Mouse (Mus musculus) right cerebral cortex, postnatal 36 days (tissue): ENCODE data around the gene Cdh12.
"Not testable (repeated sequence)": the region's sequence is repeated elsewhere in the genome, so short reads cannot be mapped to it uniquely, and the experiment has no call there.

Source experiments
- DNase-seq, 2 experiments: peaks; one replicate each; pipeline ENCODE4 v3.0.0; 2022; ENCODE audit warnings: low spot score in 2 of 2, mixed read lengths in 1 of 2

Gene Cdh12

DNA sequence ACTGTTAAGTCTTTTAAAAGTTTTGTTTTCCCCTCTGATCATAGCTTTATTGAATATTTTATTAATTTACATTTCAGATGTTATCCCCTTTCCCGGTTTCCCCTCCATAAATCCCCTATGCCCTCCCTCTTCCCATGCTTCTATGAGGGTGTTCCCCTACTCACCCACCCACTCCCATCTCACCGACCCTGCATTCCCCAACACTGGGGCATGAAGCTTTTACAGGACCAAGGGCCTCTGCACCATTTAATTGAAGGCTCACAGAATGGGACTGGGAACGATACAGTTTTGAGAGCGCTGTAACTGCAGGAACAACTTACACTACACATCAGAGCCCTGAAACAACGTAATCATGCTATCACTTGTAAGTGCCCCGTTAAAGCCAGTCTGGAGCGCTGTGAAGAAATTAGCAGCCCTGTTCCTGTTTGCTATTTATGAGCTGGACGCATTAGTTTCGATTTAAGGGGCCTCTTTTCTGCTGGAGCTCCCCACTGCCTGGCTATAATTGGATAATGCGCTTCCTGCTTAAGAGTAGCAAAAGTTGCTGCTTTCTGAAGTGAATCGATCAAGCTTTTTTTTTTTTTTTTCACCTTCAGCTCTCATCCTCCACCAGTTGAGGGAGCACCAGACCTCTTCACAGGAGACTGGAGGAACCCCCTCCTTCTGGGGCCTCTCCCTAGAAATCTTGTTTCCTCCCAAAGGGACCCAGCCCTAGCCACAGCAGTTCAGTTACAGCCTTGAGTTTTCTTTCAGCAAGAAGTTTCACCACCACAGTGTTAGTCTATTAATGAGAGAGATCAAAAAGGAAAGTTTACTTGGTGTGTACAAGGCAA, 660.2 kb downstream of the Cdh12 start:
- no peak for DNase-seq

DNA sequence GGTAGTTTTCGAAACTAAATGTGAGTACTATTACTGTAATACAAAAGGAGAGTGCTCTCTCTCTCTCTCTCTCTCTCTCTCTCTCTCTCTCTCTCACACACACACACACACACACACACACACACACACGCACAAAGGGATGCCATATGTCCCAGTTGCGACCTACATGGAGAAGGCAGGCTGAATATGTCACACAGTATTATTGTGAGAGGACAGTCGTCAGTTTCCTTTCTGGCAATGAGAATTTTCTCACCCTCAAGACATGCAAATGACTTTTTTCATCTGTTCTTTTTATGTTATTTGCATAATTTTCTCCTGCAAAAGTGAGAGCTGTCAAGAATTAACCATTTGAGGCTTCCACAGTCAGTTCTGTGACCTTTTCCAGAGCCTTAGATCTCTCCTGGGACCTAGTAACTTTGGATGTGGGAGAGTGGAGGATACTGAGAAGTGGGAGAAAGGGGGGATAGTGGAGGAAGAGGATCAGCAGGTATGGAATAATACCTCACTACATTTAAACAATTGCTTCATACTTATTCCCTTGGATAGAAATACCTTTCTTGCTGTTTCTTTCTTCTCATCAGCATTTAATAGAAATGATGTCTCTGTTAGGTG, 660.9 kb downstream of the Cdh12 start:
- peak in 1 of 2 experiments; percentile 10 for DNase-seq

DNA sequence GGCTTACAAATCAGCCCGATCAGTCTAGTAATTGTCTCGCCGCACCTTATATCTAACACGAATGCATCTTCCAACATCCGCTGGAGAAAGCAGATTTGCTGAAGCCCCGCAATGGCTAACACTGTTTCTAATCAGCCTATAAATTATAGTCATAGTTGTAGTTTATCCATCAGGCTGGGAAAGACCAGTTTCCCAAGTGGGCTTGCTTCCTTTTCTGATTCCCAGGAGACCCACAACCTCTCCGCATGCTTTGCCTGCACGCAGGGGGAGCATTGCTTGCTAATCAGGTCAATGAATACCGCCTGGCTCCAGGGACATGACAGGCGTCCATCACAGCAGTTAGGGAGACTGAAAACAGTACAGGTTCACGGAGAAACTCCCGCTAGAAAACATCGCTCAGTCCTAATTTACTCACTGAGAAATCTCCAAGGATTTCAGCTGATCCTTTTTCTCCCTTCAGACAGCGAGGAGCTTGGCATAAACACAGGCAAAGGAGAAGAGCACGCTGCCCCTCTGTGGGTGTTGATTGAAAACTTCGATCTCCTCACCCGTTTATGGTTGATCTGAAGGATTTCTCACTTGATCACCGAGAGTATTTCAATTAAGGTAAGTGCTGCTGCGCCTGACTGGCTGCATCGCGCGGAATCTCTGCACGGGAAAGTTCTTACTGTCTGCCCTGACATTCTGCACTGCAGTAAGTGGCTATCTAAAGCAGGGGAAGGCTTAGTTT, 662.0 kb downstream of the Cdh12 start:
- peak in 1 of 2 experiments; percentile 3 for DNase-seq

DNA sequence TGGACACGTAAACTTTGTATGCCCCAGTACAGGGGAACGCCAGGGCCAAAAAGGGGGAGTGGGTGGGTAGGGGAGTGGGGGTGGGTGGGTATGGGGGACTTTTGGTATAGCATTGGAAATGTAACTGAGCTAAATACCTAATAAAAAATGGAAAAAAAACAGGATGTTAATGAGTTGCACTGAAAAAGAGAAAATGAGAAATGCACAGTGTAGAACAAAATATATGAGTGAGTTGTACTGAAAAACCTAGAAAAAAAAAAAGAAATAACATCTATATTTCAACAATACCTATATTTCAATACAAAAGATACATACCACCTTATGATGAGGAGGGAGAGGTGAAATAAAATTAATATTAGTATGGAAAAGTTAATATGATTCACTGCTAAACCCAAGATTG, 665.7 kb downstream of the Cdh12 start:
- not testable (repeated sequence) for DNase-seq

DNA sequence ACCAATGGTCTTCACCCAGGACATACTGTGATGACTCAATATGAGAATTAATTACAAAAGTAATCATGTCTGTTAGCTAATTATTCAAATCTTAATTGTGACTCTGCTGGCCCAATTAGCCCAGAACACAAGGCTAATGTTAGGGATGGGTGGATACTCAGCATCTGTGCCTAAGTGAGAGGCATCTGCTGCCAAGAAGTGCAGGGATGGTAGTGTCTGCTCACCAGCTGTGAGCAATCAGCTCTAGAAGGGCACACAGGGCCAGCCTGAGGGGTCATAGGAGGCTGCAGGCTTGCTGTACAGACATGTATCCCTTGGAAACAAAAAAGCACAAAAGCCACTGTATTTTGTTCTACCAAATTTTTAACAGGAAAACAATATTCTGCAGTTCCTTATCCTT, 681.6 kb downstream of the Cdh12 start:
- no peak for DNase-seq

DNA sequence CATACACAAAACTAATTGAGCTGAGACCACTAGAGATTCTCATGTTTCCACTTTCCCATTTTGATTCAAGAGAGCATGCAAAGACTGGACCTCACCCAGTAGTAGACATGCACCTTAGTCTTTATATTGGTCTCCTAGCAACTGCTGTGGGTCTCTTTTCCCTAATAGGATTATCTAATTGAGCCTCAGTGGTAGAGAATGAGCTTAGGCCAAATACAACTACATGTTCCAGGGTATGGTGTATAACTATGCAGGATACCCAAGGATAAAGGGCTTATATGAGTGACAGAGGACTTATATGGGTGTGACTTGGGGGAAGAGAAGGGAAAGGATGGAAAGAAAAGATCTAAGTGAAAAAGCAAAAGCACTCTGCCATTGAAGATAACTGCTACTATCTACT, 683.9 kb downstream of the Cdh12 start:
- DNase-seq = no peak

DNA sequence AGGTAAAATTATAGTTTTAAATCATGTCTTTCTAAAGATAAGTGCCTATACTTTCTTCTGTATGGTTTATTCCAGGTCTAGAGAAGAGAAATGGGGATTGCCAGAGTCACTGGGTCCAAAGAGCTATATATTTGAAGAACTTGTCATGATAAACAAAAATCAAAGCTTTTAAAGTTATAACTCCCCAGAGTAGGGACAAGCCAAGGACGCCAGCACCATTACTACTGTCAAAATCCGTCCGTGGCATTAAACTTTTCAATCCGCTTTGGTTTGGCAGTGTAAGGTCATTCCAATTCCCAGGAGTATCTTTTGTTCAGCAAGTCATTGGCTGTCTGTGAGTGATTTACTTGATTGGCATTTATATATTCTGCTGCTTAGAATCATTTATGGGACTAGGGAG, 697.8 kb downstream of the Cdh12 start:
- DNase-seq = no peak

DNA sequence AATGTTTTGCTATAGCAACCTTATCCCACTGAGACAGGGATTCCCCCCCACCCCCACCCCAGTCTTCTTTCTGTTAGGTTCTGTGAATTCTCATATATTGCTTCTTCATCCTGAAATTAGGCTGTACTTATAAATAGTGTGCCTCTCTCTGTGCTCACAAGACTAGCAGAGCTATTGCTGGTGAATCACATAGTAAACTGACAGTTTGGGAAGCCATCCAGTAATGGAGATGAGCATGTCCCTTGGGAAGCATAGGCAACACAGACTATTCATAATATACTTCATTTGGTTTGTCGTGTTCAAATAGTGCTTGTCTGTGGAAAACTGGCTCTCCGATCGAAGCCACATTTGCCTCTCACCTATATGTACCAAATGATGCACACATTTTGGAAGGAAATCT, 704.5 kb downstream of the Cdh12 start:
- no peak for DNase-seq

DNA sequence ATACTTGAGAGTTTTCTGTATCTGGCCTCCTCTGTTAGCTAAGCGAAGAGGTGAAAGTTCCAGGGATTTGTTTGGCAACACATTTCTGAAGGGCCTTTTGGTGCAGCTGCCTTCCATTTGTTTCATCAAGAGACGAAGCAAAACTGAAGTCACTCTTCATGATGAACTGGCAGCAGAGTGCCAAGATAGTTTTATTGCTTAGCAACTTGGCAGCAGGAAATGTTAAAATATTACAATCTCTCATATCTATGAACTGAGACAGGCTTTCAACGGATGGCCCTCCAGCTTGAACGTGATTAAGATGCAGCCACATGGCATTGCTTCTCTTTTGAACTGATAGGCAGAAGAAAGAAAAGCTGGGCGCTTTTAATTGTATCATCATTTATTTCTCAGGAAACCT, 730.7 kb downstream of the Cdh12 start:
- DNase-seq = no peak

DNA sequence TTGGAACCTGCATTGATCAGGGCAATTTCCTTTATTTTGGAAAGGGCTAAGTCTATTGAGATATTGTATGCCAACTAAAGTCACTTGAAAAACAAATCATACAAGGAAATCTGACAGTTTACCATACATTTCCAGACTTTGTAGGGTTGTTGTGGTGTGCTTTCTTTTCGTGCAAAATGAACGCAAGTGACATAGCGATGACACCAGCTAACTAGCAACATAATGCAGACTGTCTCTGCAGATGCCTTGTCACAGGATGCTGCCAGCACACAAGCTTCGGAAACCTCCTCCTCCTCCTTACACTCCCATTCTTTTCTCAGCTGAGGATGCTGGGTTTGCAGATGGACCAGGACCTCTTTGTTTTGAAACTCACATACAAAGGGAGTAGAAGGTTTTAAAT, 731.1 kb downstream of the Cdh12 start:
- no peak for DNase-seq

DNA sequence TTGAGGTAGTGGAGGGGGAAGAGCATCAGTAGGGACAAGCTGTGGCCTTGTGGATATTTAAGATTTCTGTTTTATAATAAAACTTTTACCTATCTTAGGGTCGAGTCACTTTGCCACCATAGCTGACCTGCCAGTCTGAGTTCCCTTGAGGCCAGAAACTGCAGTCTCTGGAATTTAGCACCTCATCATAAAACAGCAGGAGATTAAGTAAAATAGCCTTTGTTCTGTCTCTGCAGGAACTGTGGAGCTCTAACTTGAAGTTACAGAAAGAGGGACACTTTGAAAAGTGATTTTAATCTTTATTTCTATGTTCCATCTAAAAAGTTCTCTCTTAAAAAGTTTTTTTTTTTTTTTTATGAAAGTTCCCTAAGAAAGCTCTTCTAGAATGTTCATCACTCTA, 736.7 kb downstream of the Cdh12 start:
- DNase-seq = no peak

DNA sequence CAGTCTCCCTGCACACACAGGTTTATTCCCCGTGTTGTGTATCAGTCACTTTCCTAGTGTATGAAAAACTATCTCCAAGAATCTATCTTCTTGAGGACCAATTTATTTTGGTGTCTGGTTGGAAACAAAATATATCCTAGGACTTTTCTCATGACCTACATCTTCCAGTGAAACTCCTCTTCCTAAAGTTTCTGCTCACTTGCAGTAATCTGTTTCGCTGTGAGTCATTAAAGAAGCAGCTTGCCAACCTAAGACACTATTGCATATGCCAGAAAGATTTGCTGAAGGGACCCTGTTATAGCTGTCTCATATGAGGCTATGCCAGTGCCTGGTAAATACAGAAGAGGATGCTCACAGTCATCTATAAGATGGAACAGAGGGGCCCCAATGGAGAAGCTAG, 761.0 kb downstream of the Cdh12 start:
- DNase-seq = not testable (repeated sequence)

DNA sequence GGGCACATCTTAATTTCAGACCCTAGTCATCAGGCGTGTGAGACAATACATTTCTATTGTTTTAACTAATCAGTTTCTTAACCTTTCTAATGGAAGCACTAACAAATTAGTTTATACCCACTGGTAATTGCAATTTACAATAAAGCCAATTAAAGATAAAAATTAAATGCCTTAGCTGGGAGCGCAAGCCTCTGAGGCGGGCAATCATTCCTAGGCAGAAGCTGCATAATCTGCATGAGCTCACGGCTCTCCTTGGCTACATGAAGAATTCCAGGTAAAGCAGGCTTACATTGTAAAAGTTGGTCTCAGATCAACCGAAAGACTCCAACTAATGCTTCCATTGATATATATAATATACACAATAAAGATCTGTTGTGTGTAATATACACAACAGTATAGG, 773.9 kb downstream of the Cdh12 start:
- DNase-seq = no peak

DNA sequence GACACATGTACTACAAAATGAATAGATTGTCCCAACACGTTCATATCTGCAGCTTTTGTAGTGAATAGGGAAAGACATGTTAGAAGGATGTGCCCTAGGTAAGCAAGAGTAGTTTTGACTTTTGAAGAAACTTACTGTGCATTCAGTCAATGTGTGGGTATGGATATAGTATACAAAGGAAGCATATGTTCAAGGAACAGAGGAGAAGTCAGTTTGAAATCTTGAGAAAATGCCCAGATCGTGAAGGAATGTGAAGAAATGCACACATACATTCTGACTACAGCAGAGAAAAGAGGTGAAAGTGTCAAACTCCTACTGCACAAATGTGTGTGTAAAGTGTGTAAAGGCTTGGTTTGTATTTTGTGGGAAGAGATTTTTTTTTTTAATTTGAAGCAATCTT, 812.3 kb downstream of the Cdh12 start:
- DNase-seq = no peak

DNA sequence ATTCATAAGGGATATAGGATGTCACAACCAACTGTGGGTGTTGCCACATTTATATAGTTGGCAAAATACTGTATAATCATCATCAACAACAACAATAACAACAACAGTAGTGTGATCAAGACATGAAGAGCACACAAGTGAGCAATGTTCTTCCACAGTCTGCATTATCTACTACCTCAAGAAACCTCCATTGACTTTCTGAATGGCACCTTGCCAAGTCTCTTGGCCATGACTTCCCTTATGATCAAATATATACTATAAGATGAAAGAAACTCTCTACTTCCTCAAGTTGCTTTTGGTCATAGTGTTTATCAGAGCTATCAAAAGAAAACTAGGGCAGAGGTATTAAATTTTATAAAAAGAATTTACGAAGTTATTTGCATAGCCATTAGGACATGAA, 820.8 kb downstream of the Cdh12 start:
- DNase-seq = no peak

DNA sequence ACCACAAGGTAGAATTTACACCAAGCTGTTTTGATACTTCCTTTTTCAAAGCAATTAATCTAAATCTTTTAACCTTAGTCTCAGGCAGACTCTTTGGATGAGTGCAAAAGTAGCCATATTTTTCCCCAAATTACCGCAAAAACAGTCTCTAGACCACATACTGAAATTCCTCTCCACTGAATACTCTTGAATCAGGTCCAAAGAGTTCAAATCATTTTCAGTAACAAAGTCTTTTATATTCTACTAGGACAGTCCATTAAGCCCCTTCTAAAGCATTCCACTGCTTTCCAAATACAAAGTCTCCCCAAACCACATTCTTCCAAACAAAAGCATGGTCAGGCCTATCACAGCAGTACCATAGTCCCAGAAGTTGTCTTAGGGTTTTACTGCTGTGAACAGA, 848.0 kb downstream of the Cdh12 start:
- no peak for DNase-seq

DNA sequence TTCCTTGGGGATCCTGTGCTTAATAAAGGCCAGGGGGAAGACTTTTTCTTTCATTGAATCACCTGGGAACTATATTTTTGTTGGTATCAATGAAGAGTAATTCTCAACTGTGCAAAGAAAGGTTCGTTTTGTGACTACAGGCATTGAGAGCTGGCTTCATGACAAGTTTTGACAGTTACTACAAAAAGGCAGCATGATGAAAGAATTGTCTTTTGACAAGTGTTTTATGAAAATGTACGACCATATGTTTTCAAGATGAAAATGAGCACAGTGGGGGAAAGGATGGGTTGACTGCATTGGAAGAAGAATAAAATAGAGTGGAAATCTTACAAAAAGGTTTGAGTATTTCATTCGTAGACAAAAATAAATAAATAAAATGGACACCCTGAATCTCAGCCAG, 866.4 kb downstream of the Cdh12 start:
- DNase-seq = no peak

DNA sequence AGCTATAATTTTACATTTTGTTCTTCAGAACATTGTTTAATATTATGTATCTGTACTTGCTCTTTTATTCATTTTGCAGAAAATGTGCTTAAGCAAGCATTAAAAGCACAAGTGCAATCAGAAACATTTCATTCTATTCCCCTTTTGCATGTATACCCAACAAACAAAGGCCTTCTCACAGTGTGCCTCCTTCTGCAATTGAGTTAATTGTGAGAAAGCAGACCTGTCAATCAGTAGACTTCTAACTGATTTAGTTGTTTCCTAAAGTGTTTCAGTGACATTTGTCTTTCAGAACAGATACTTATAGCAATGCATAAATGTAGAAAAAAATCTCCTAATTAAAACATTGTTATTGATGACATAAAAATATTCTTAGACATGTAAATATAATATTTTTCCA, 894.8 kb downstream of the Cdh12 start:
- DNase-seq = no peak

DNA sequence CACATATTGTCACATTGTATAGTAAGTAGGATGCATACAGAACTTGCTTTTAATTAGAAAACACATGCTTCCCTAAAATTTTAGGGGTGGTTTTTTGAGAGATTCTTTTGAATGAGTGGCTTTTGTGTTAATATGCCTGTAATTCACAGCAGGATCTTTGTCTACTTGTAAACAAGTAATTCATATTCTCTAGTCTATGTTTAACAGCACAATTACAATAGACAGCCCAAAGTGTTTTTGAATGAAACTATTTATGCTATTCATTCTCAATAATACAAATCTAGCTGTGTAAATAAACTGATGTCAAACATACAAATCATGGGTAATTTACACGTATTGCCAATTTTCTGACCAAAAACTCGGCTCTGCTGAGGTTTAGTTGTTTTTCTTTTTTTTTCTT, 895.3 kb downstream of the Cdh12 start:
- no peak for DNase-seq

DNA sequence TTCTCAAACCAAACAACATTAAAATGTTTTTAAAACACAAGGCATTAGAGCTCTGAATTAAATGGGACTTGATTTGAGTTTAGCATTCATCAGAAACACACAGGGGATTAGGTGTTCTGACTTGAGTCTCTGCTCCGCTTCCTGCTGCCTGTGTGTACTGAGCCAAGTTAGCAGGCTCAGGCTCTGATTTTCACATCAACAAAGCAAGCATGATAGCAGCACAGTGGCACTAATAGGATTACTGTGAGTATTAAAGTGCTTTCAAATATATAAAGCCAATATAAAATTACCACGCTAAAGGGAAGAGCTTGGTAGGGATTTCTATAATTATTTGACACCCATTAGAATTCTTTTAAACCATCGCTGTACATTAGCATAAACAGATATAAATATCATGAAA, 895.7 kb downstream of the Cdh12 start:
- DNase-seq = no peak

DNA sequence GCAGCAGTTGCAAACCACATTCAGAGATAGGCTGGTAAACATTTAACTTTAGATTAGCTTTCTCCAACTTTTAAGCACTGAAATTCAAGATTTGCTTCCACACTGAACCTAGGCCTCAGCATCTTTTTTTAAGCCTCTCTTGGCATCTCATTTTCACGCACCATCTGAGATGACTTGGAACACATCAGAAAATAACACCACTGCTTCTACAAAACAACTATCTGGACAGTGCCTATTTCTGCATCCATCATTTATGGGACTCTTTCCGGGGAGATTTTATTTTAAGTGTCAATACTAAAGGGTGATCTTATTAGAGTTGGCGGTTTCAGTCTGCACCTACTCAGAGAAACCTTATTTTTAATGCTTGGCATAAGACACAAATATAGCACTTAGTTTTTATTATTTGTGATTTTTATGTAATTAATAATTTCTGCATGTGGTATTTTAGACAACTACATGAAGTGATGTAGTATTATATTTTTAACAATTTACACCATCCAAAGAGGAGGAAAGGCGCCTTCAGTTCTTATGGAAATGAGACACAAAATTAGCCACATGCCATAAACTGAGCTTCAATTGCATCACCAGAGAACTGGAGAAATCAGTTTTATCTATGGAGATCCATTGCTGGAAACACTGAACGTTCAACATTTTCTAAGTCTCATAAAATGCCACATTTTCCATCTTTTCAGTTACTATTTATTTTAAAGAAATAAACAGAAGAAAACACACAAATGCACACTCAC, 906.5 kb downstream of the Cdh12 start:
- no peak for DNase-seq

DNA sequence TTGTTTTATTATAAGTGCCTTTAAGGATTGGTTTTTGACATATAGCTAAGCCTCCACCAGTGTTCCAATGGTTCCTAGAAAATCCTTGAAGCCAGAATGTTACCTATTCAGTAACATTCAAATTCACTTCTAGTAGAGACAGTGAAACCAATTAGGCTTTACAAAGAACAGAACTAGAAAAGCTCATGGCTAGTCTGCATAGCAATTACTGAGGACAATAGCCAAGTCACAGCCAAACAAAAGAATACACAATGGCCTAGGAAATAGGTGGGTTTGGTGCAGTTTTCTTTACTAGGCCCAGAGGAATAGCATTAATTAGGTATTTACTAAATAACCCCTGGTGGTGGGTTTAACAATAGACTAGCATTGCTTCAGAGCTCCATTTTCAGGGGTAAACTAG, 917.3 kb downstream of the Cdh12 start:
- DNase-seq = no peak
